Mouse (Mus musculus): ENCODE measurements around the gene Nedd9. TPM values are rescaled to one million over a fixed set of nuclear protein-coding genes. Genes with fewer than 3 reads are reported as not detected.

The Nedd9 gene
- polyA plus RNA-seq, 1 experiment, result not detected

- no peaks in the 10 kb centered on the region for H3K9me3 ChIP-seq (ENCODE audit: control insufficient read depth, low read length)
- peaks cover 33% of the 10 kb centered on the region for H3K27me3 ChIP-seq (ENCODE audit: control insufficient read depth)
- H3K4me1 ChIP-seq (ENCODE audit: control insufficient read depth), result peaks cover 16% of the 10 kb centered on the region
- TF ChIP-seq TAL1 (IDR thresholded peaks at IDR 0.05; ENCODE audit: low read length) (no peak), GATA1 (IDR thresholded peaks at IDR 0.05; ENCODE audit: low read length) (no peak)
- H3K4me3 ChIP-seq (replicated peaks), result no peak overlapping the region
- no peaks in the 10 kb centered on the region for H3K36me3 ChIP-seq (ENCODE audit: control insufficient read depth)
Observed at GRCm38 (mm10) chr13:41354591-41354990, 132.6 kb downstream of the Nedd9 start.

DNA sequence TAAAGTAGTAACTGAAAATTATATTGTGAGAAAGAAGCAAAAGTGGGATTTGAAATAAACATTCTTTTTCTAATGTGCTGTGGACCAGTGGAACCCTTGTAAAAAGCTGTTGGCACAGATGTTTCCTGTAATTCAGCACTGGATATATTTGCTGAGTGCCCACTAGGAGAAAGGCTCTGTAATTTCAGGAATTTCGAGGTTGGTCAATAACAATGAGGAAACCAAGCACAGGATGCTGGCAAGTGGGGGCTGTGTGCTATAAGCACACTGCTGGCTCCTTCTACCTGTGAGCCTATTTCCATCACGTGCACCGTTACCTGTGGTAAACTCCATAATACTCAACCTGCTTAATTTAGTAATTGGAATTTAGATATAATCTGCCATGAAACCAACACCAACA lies 133.5 kb downstream of the Nedd9 start:
- Histone ChIP-seq H3K9me3 (ENCODE audit: control insufficient read depth, low read length) (no peaks in the 10 kb centered on the region), H3K4me3 (replicated peaks) (no peak overlapping the region), H3K27me3 (ENCODE audit: control insufficient read depth) (peaks cover 24% of the 10 kb centered on the region), H3K4me1 (ENCODE audit: control insufficient read depth) (peaks cover 8% of the 10 kb centered on the region), H3K36me3 (ENCODE audit: control insufficient read depth) (no peaks in the 10 kb centered on the region)
- TF ChIP-seq GATA1 (IDR thresholded peaks at IDR 0.05; ENCODE audit: low read length), result no peak
- no peak for TF ChIP-seq TAL1 (IDR thresholded peaks at IDR 0.05; ENCODE audit: low read length)

DNA sequence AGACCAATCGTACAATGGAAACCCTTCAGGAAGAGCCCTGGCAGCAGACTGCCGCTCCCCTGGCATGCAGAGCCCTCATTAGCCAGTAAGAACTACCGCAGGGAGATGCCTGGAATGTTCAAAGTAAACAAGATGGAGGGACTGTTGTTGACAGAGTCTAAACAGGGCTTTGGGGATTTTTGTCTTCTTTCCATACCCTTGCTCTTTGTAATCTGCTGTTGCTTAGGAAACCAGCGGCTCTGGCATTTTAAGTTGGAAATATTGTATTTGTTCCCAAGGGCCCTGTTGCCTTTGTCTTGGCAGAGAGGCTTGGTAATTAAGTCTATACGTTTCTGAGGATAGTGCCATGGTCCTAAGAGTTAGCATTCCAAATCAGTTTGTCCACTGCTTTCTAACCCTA lies 134.8 kb downstream of the Nedd9 start:
- no peaks in the 10 kb centered on the region for H3K36me3 ChIP-seq (ENCODE audit: control insufficient read depth)
- TF ChIP-seq TAL1 (IDR thresholded peaks at IDR 0.05; ENCODE audit: low read length) (no peak), GATA1 (IDR thresholded peaks at IDR 0.05; ENCODE audit: low read length) (no peak)
- H3K4me3 ChIP-seq (replicated peaks), result no peak overlapping the region

GRCm38 (mm10) chr13:41350589-41350988 lies 136.6 kb downstream of the Nedd9 start:
- Histone ChIP-seq H3K27me3 (ENCODE audit: control insufficient read depth) (peaks cover under 1% of the 10 kb centered on the region; the same call in 1 of the 2 replicates), H3K4me3 (replicated peaks) (no peak overlapping the region), H3K4me1 (ENCODE audit: control insufficient read depth) (no peaks in the 10 kb centered on the region), H3K9me3 (ENCODE audit: control insufficient read depth, low read length) (no peaks in the 10 kb centered on the region), H3K36me3 (ENCODE audit: control insufficient read depth) (no peaks in the 10 kb centered on the region)
- TF ChIP-seq GATA1 (IDR thresholded peaks at IDR 0.05; ENCODE audit: low read length), result no peak
- TF ChIP-seq TAL1 (IDR thresholded peaks at IDR 0.05; ENCODE audit: low read length), result no peak

More for the DNA sequence above, 134.8 kb downstream of the Nedd9 start:
- Histone ChIP-seq H3K9me3 (ENCODE audit: control insufficient read depth, low read length) (no peaks in the 10 kb centered on the region), H3K27me3 (ENCODE audit: control insufficient read depth) (peaks cover 11% of the 10 kb centered on the region), H3K4me1 (ENCODE audit: control insufficient read depth) (no peaks in the 10 kb centered on the region)

DNA sequence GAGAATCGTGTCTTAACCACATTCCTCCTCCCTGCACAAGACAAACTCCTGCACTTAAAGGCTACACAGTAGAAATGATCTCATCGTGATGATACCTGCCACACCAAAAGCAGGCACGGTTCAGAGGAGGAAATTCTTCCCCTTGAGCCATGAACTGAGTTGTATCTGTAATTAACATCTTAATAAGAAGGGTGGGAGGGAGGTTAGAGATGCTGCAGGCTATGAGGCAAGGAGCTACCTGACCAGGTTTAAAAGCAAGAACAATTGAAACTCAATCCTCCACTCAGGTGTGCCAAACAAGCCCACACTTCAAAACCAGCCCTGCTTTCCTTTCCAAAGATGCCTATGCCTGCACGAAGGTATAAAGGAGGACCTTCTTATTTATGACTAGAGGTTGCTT lies 137.4 kb downstream of the Nedd9 start:
- Histone ChIP-seq H3K36me3 (ENCODE audit: control insufficient read depth) (no peaks in the 10 kb centered on the region), H3K9me3 (ENCODE audit: control insufficient read depth, low read length) (no peaks in the 10 kb centered on the region), H3K4me3 (replicated peaks) (no peak overlapping the region), H3K27me3 (ENCODE audit: control insufficient read depth) (no peaks in the 10 kb centered on the region), H3K4me1 (ENCODE audit: control insufficient read depth) (no peaks in the 10 kb centered on the region)
- TF ChIP-seq TAL1 (IDR thresholded peaks at IDR 0.05; ENCODE audit: low read length) (no peak), GATA1 (IDR thresholded peaks at IDR 0.05; ENCODE audit: low read length) (no peak)

GRCm38 (mm10) chr13:41345756-41346155 lies 141.4 kb downstream of the Nedd9 start:
- Histone ChIP-seq H3K4me3 (replicated peaks) (no peak overlapping the region), H3K27me3 (ENCODE audit: control insufficient read depth) (no peaks in the 10 kb centered on the region), H3K9me3 (ENCODE audit: control insufficient read depth, low read length) (no peaks in the 10 kb centered on the region), H3K4me1 (ENCODE audit: control insufficient read depth) (no peaks in the 10 kb centered on the region), H3K36me3 (ENCODE audit: control insufficient read depth) (no peaks in the 10 kb centered on the region)
- TF ChIP-seq TAL1 (IDR thresholded peaks at IDR 0.05; ENCODE audit: low read length), result no peak
- no peak for TF ChIP-seq GATA1 (IDR thresholded peaks at IDR 0.05; ENCODE audit: low read length)

GRCm38 (mm10) chr13:41345306-41345705 lies 141.9 kb downstream of the Nedd9 start:
- H3K4me1 ChIP-seq (ENCODE audit: control insufficient read depth), result no peaks in the 10 kb centered on the region
- TF ChIP-seq TAL1 (IDR thresholded peaks at IDR 0.05; ENCODE audit: low read length), result no peak
- TF ChIP-seq GATA1 (IDR thresholded peaks at IDR 0.05; ENCODE audit: low read length), result no peak
- no peaks in the 10 kb centered on the region for H3K9me3 ChIP-seq (ENCODE audit: control insufficient read depth, low read length)
- no peaks in the 10 kb centered on the region for H3K27me3 ChIP-seq (ENCODE audit: control insufficient read depth)
- no peak overlapping the region for H3K4me3 ChIP-seq (replicated peaks)
- H3K36me3 ChIP-seq (ENCODE audit: control insufficient read depth), result no peaks in the 10 kb centered on the region

DNA sequence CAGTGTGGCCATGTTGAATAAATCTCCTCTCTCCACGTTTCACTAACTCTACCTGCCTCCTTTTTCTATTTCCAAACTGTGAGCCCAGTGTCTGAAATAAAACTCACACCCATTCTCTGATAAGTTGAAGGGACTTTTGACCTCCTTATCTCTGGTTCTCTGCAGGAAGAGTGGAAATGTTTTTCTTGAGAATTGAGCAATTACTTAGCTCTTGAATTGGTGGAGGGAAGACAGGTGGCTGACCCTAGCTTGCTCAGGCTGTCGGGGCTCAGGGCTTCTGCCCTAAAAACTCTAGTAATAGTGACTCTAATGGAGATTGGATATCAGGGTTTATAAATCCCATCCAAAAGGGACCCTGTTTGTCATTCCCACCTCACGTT lies 143.3 kb downstream of the Nedd9 start:
- TF ChIP-seq TAL1 (IDR thresholded peaks at IDR 0.05; ENCODE audit: low read length), result no peak
- TF ChIP-seq GATA1 (IDR thresholded peaks at IDR 0.05; ENCODE audit: low read length), result no peak
- Histone ChIP-seq H3K36me3 (ENCODE audit: control insufficient read depth) (no peaks in the 10 kb centered on the region), H3K4me1 (ENCODE audit: control insufficient read depth) (no peaks in the 10 kb centered on the region), H3K9me3 (ENCODE audit: control insufficient read depth, low read length) (no peaks in the 10 kb centered on the region), H3K27me3 (ENCODE audit: control insufficient read depth) (no peaks in the 10 kb centered on the region), H3K4me3 (replicated peaks) (no peak overlapping the region)

DNA sequence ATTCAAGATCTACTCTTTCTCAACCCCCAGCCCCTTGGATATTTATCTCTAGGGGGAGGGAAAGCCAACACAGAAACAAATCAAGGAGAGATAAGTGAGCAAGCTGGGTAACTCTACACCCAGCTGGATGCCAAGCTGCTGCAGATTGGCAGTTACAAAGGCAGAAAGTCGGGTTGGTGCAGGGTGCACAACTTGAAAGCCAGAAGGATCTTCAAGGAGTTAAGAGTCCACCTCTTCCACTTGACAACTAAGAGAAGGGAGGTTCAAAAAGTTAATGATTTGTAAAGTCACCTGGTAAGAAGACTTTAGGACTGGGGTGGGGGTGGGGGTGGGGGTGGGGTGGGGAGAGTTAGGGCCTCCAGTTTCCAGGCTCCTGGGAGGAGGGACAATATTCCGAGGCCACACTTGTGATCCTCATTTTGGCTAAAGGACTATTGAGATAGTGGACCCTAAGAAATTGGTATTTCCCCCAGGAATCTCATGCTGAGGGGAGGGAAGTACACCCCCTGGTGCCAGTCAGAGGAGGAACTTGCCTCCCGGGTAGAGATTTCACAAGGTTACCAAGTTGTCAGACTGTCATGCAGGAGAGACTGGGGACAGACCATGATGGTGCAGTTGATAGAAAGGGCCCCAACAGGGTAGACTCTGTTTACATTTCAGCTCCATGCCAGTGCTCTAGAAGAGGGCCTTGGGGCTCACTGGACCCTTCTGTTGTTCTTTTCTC lies 143.8 kb downstream of the Nedd9 start:
- no peak for TF ChIP-seq GATA1 (IDR thresholded peaks at IDR 0.05; ENCODE audit: low read length)
- no peak for TF ChIP-seq TAL1 (IDR thresholded peaks at IDR 0.05; ENCODE audit: low read length)
- Histone ChIP-seq H3K27me3 (ENCODE audit: control insufficient read depth) (no peaks in the 10 kb centered on the region), H3K9me3 (ENCODE audit: control insufficient read depth, low read length) (no peaks in the 10 kb centered on the region), H3K4me3 (replicated peaks) (no peak overlapping the region), H3K36me3 (ENCODE audit: control insufficient read depth) (no peaks in the 10 kb centered on the region), H3K4me1 (ENCODE audit: control insufficient read depth) (no peaks in the 10 kb centered on the region)

DNA sequence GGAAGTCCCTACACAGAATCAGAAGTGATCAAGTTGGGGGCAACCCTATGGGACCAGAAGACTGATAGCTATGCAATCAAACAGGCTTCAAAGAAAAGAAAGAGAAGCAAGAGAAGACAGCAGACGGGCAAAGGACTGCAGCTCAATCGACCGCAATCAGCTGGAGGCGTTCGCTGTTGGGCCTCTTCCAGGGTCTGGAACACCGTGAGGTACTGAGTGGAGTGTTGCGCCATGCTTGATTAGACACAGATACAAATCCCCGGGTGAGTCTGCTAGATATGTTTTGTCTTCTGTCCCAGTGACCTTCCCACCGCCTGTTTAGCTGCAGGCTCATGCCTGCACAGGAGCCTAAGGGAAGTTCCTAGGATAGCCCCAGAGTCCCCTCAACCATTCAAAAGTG lies 145.7 kb downstream of the Nedd9 start:
- Histone ChIP-seq H3K4me1 (ENCODE audit: control insufficient read depth) (no peaks in the 10 kb centered on the region), H3K9me3 (ENCODE audit: control insufficient read depth, low read length) (no peaks in the 10 kb centered on the region), H3K27me3 (ENCODE audit: control insufficient read depth) (no peaks in the 10 kb centered on the region), H3K36me3 (ENCODE audit: control insufficient read depth) (no peaks in the 10 kb centered on the region), H3K4me3 (replicated peaks) (no peak overlapping the region)
- TF ChIP-seq GATA1 (IDR thresholded peaks at IDR 0.05; ENCODE audit: low read length) (no peak), TAL1 (IDR thresholded peaks at IDR 0.05; ENCODE audit: low read length) (no peak)
